Mouse (Mus musculus): ENCODE data around the gene H1f0.

The H1f0 gene

GRCm38 (mm10) chr15:79073752-79074151, 45.5 kb downstream of the H1f0 start:
- no peak for DNase-seq

DNA sequence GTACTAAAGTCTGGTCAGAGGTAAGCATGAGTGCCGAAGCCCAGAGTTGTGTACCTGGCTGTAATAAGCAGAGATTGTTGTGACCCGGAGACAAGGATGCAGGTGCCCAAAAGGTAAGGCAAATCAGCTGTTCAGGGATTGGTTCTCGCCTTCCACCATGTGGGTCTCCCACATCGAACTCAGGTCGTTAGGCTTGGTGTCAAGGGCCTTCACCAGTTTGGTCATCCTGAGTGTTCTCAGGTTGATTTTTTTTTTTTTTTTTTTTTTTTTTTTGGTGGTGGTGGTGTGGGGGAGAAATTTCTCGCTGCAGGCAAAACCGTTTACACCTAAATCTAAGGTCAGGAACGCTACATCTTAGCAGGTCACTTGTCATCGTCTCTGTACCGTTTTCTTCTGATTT, 46.2 kb downstream of the H1f0 start:
- DNase-seq, result no peak

DNA sequence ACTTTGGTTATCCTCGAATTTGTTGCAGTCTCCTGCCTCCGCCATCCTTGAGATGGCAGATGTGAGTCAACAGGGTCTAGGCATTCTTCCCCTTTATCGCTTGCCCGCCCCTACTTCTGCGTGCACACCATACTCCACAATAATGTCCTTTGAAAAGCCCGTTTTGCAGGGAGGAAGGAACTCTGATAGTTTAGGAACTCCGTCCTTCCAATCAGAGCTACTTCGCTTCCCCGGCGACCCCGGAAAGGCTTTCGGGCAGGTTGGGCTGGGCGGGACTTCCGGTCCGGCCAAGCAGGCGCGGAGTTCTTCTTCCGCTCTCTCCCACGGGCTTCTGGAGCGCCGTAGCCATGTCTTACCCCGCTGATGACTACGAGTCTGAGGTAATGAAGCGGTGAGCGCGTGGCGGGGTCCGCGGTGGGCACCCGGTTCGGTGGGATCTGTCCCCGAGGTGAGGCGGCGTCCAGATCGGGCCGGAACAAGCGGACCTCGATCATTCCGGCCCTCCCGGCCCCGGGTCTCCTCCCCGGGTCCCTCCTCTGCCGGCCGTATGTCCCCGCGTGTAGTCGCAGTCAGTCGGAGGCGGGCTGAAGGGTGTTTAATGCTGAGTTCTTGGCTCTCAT, 46.8 kb downstream of the H1f0 start, which contains the start of gene Eif3l:
Gene Eif3l (plus strand): TSS at position 267 of the 620 bp plus-strand sequence.
- peak; percentile 82 for DNase-seq

- no peak for DNase-seq
Observed at GRCm38 (mm10) chr15:79075658-79076365, 47.6 kb downstream of the H1f0 start.

- DNase-seq, result no peak
Observed at GRCm38 (mm10) chr15:79079567-79079966, 51.3 kb downstream of the H1f0 start.

Data from cerebellum, adult 9-10 months (tissue).